ENCODE assay signal across 26 mouse cellular contexts in the genomic region with DNA sequence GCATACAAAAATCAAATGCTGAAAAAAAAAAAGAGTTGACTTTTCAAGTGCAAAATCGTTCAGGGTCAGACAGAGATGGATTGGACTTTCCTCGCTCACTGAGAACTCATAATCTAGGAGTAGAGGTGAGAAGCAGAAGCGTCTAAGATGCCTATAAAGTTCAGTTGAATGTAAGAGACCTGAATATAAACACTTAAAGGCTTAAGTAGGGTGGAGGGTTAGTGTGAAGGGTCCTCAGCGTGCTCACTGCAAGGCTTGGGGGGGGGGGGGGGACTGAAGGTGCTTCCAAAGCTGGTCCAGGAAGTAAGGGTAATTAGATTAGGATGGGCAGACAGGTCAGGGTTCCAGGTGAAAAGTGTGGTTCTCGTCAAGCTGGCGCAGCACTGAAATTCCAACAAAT. TPM values are rescaled to one million over a fixed set of nuclear protein-coding genes. Genes with fewer than 3 reads are reported as not detected.
"Had no signal": no experiment of that assay in that cellular context is flagged by ENCODE, and none has a peak within 500 bp of the region (broad histone marks: within the 10 kb centered on the region; RNA-seq: fewer than 3 reads in every experiment).

No protein-coding gene starts in this region.

- DNase-seq: kidney, adult 2 months; kidney, postnatal 25 days; layer of hippocampus, adult 9-11 months; liver; lung, adult 18-20 months; lung, postnatal 36 days; retina, postnatal 1 day; right cerebral cortex, postnatal 25 days; spleen, adult 18-20 months; thymus, postnatal 25 days had no signal

- H3K36me3 ChIP-seq: limb, embryonic 10.5 days; limb, embryonic 13.5 days; liver, embryonic 12.5 days; liver, embryonic 15.5 days; lung, embryonic 15.5 days; midbrain, embryonic 13.5 days; neural tube, embryonic 13.5 days; stomach, embryonic 15.5 days had no signal

- H3K4me3 ChIP-seq: layer of hippocampus, adult 2 months; limb, embryonic 10.5 days; limb, embryonic 13.5 days; liver, embryonic 12.5 days; liver, embryonic 15.5 days; lung, embryonic 15.5 days; midbrain, embryonic 13.5 days; myocyte; neural tube, embryonic 13.5 days; stomach, embryonic 15.5 days had no signal

- H3K4me1 ChIP-seq: liver, embryonic 12.5 days; lung, embryonic 15.5 days; midbrain, embryonic 13.5 days; neural tube, embryonic 13.5 days; stomach, embryonic 15.5 days had no signal

- H3K9me3 ChIP-seq: limb, embryonic 10.5 days; limb, embryonic 13.5 days; liver, embryonic 12.5 days; liver, embryonic 15.5 days; lung, embryonic 15.5 days; midbrain, embryonic 13.5 days; neural tube, embryonic 13.5 days; stomach, embryonic 15.5 days had no signal

- H3K9ac ChIP-seq: limb, embryonic 13.5 days; liver, embryonic 12.5 days; liver, embryonic 15.5 days; lung, embryonic 15.5 days; midbrain, embryonic 13.5 days; neural tube, embryonic 13.5 days; stomach, embryonic 15.5 days had no signal

- H3K27ac ChIP-seq: kidney, postnatal 0 days; layer of hippocampus, adult 2 months; limb, embryonic 10.5 days; limb, embryonic 13.5 days; liver, embryonic 12.5 days; liver, embryonic 15.5 days; lung, embryonic 15.5 days; midbrain, embryonic 13.5 days; neural tube, embryonic 13.5 days; stomach, embryonic 15.5 days had no signal

- H3K27me3 ChIP-seq: limb, embryonic 13.5 days; liver, embryonic 12.5 days; liver, embryonic 15.5 days; lung, embryonic 15.5 days; midbrain, embryonic 13.5 days; neural tube, embryonic 13.5 days; stomach, embryonic 15.5 days had no signal

- ATAC-seq: liver, embryonic 12.5 days; midbrain, embryonic 13.5 days; midbrain, embryonic 16.5 days had no signal

- H3K4me2 ChIP-seq: limb, embryonic 13.5 days; liver, embryonic 12.5 days; liver, embryonic 15.5 days; lung, embryonic 15.5 days; midbrain, embryonic 13.5 days; neural tube, embryonic 13.5 days; stomach, embryonic 15.5 days had no signal

RNA-seq across cellular contexts. Expression of gene Vtcn1, which starts 19.3 kb away (rescaled TPM):
- total RNA-seq: layer of hippocampus, adult 2 months; layer of hippocampus, postnatal 25 days; megakaryocyte progenitor cell, adult 5-6 weeks; megakaryocyte-erythroid progenitor cell, adult 5-6 weeks; monocyte, adult 5-6 weeks had no signal
- polyA plus RNA-seq: limb, embryonic 10.5 days; liver, embryonic 12.5 days; liver, embryonic 15.5 days; midbrain, embryonic 13.5 days; midbrain, embryonic 16.5 days; neural tube, embryonic 13.5 days had no signal
